ENCODE assay signal across 8 mouse cellular contexts in the genomic region with DNA sequence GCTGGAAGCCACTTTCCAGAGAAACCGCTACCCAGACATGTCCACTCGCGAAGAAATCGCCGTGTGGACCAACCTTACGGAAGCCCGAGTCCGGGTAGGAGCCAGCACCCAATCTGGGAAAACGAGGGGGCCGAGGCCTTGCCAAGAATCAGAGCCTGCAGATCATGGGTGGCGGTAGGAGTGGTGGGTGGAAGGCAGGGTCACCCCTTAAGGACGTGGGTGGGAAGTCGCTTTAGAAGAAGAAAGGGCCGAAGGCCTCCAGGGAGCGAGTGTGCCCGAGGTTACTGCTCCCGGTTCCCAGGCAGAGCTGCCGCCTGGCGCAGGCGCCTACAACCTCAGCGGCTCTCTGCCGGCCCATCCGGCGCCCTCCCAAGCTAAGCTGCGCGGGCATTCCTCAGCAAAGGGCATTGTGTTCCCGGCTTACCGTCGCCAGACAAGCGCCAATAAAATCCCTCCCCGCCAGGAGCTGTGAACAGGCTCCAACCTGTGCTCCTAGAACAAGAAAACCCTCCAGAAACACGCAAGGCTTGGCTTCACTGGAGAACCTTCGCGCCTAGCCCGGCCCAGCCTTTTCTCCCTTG. TPM values are rescaled to one million over a fixed set of nuclear protein-coding genes. Genes with fewer than 3 reads are reported as not detected.
DNase-seq lines count a peak whose midpoint lies in the region; ATAC-seq lines count a peak whose summit lies in the region.

No protein-coding gene starts in this region.

- peak overlapping the region; percentile 60 for H3K4me3 ChIP-seq in forebrain, embryonic 10.5 days
- H3K4me3 ChIP-seq in forebrain, embryonic 15.5 days = no peak overlapping the region
- peak overlapping the region; percentile 60 for H3K4me3 ChIP-seq in heart, embryonic 15.5 days
- H3K4me3 ChIP-seq in liver, embryonic 12.5 days = peak overlapping the region; percentile 55; the same call in 1 of the 2 replicates

- no peak for ATAC-seq in forebrain, embryonic 15.5 days (replicated peaks)
- ATAC-seq in heart, embryonic 15.5 days (replicated peaks; ENCODE audit: insufficient number of reproducible peaks, insufficient read depth, low FRiP score, low read depth) = no peak
- no peak for ATAC-seq in liver, embryonic 12.5 days

- 0 out of 2 replicates have a peak overlapping the region, but pooled peaks have one; percentile 30 for H3K27ac ChIP-seq in forebrain, embryonic 10.5 days
- no peak overlapping the region for H3K27ac ChIP-seq in forebrain, embryonic 15.5 days (replicated peaks)
- peak overlapping the region; percentile 79 for H3K27ac ChIP-seq in heart, embryonic 15.5 days
- H3K27ac ChIP-seq in liver, embryonic 12.5 days = no peak overlapping the region

- no peak overlapping the region for H3K9ac ChIP-seq in forebrain, embryonic 15.5 days (replicated peaks)
- H3K9ac ChIP-seq in heart, embryonic 15.5 days = peak overlapping the region; percentile 54
- peak overlapping the region; percentile 35; the same call in 1 of the 2 replicates for H3K9ac ChIP-seq in liver, embryonic 12.5 days

- peaks cover 57% of the 10 kb centered on the region for H3K4me1 ChIP-seq in forebrain, embryonic 10.5 days
- H3K4me1 ChIP-seq in forebrain, embryonic 15.5 days = peaks cover 31% of the 10 kb centered on the region
- peaks cover 28% of the 10 kb centered on the region for H3K4me1 ChIP-seq in heart, embryonic 15.5 days (replicated peaks)
- 0 out of 2 replicates have a peak, but pooled peaks cover 11% of the 10 kb centered on the region for H3K4me1 ChIP-seq in liver, embryonic 12.5 days

- no peaks in the 10 kb centered on the region for H3K36me3 ChIP-seq in forebrain, embryonic 10.5 days (replicated peaks)
- no peaks in the 10 kb centered on the region for H3K36me3 ChIP-seq in forebrain, embryonic 15.5 days
- H3K36me3 ChIP-seq in heart, embryonic 15.5 days = no peaks in the 10 kb centered on the region
- no peaks in the 10 kb centered on the region for H3K36me3 ChIP-seq in liver, embryonic 12.5 days

- H3K9me3 ChIP-seq in forebrain, embryonic 10.5 days = no peaks in the 10 kb centered on the region
- H3K9me3 ChIP-seq in forebrain, embryonic 15.5 days = no peaks in the 10 kb centered on the region
- H3K9me3 ChIP-seq in heart, embryonic 15.5 days (replicated peaks) = no peaks in the 10 kb centered on the region
- no peaks in the 10 kb centered on the region for H3K9me3 ChIP-seq in liver, embryonic 12.5 days (replicated peaks)

- peak; percentile 74 for DNase-seq in forebrain, embryonic 10.5 days (ENCODE audit: extremely low spot score, low spot score)
- DNase-seq in R1 (ENCODE audit: low read depth, low spot score) = peak; percentile 59
- no peak for DNase-seq in spleen, postnatal 14 days (ENCODE audit: low spot score in 2 of 2)
- DNase-seq in right cerebral cortex, adult 2 months (ENCODE audit: low spot score in 2 of 2) = no peak
- no peak for DNase-seq in left cerebral cortex, adult 8-10 months (ENCODE audit: low spot score in 2 of 2)

- H3K27me3 ChIP-seq in forebrain, embryonic 10.5 days (ENCODE audit: poor library complexity, severe bottlenecking) = peaks cover 100% of the 10 kb centered on the region
- H3K27me3 ChIP-seq in forebrain, embryonic 15.5 days = peaks cover 79% of the 10 kb centered on the region
- peaks cover 87% of the 10 kb centered on the region for H3K27me3 ChIP-seq in heart, embryonic 15.5 days
- peaks cover 97% of the 10 kb centered on the region for H3K27me3 ChIP-seq in liver, embryonic 12.5 days (replicated peaks)

- no peak overlapping the region for H3K4me2 ChIP-seq in forebrain, embryonic 15.5 days (replicated peaks)
- H3K4me2 ChIP-seq in heart, embryonic 15.5 days = peak overlapping the region; percentile 90
- H3K4me2 ChIP-seq in liver, embryonic 12.5 days = peak overlapping the region; percentile 73

- whole genome bisulfite sequencing in forebrain, embryonic 10.5 days = under 1% methylated on average over 35 of the region's 35 CpGs
- WGBS in forebrain, embryonic 15.5 days = under 1% methylated on average over 35 of the region's 35 CpGs
- 2% methylated on average over 35 of the region's 35 CpGs for WGBS in heart, embryonic 15.5 days
- under 1% methylated on average over 35 of the region's 35 CpGs for WGBS in liver, embryonic 12.5 days (ENCODE audit: insufficient replicate concordance)

RNA-seq across cellular contexts. Expression of a gene that starts 16.2 kb away (rescaled TPM):
- polyA plus RNA-seq in forebrain, embryonic 10.5 days (2016; fragmentation: Nextera tagmentation; extraction: Ambion mirVana) = 11.1 and 15.3 TPM in 2 replicates
- 1.8 and 5.0 TPM in 2 replicates for polyA plus RNA-seq in forebrain, embryonic 15.5 days (2015; fragmentation: Nextera tagmentation; extraction: Ambion mirVana)
- 15.0 and 19.2 TPM in 2 replicates for polyA plus RNA-seq in heart, embryonic 15.5 days (2015; fragmentation: Nextera tagmentation; extraction: Ambion mirVana)
- 5.0 and 5.9 TPM in 2 replicates for polyA plus RNA-seq in liver, embryonic 12.5 days (2016; fragmentation: Nextera tagmentation; extraction: Ambion mirVana)
- not detected for total RNA-seq in left cerebral cortex, adult 8-10 months (2022)

Comparison
In these comparisons a context has a peak if more than half of its experiments do, and no peak if none do; other contexts are left out.
1. H3K27ac ChIP-seq: peak in forebrain, embryonic 10.5 days (single experiment) and heart, embryonic 15.5 days (single experiment); none in forebrain, embryonic 15.5 days (single experiment) and liver, embryonic 12.5 days (single experiment).
2. DNase-seq: peak in forebrain, embryonic 10.5 days (single experiment) and R1 (single experiment); none in spleen, postnatal 14 days (0 of 2), right cerebral cortex, adult 2 months (0 of 2) and left cerebral cortex, adult 8-10 months (0 of 2).